Mouse (Mus musculus) thymus, adult 2 months (tissue): ENCODE data around the gene Sar1b. TPM values are rescaled to one million over a fixed set of nuclear protein-coding genes. Genes with fewer than 3 reads are reported as not detected.

Experiments used
- DNase-seq: peaks from one replicate; pipeline ENCODE4 v3.0.0; 2021
- H3K27ac ChIP-seq: fragments of 200-500 bp; 2 replicates; pipeline ENCODE4 v1.5.1; 2012; ENCODE audit warnings: low read length, control low read depth; ENCODE audit not compliant: control insufficient read depth, insufficient read depth
- H3K27me3 ChIP-seq: fragments of 200-500 bp; 2 replicates; pipeline ENCODE4 v1.6.1; 2012; ENCODE audit warnings: mild to moderate bottlenecking, low read length, moderate library complexity, mixed read lengths; ENCODE audit not compliant: control insufficient read depth, insufficient read depth
- H3K36me3 ChIP-seq: fragments of 200-500 bp; 2 replicates; pipeline ENCODE4 v1.6.1; 2012; ENCODE audit warnings: mild to moderate bottlenecking, low read length, moderate library complexity; ENCODE audit not compliant: control insufficient read depth, insufficient read depth
- H3K4me1 ChIP-seq: fragments of 200-500 bp; replicated peaks from 2 replicates; pipeline ENCODE4 v1.6.1; 2012; ENCODE audit warnings: low read length; ENCODE audit not compliant: control insufficient read depth, insufficient read depth
- H3K4me3 ChIP-seq: fragments of 200-500 bp; 2 replicates; pipeline ENCODE4 v1.5.1; 2012; ENCODE audit warnings: mild to moderate bottlenecking, low read length, control low read depth, moderate library complexity; ENCODE audit not compliant: control insufficient read depth, insufficient read depth
- CTCF ChIP-seq: fragments of 200-500 bp; IDR thresholded peaks from 2 replicates; pipeline ENCODE4 v1.5.1; 2012; ENCODE audit warnings: mild to moderate bottlenecking, control low read depth, low read length, moderate library complexity, borderline replicate concordance; ENCODE audit not compliant: control insufficient read depth, poor library complexity, insufficient read depth; ENCODE audit errors: extremely low read depth
- POLR2A ChIP-seq: fragments of 200-500 bp; IDR thresholded peaks from 2 replicates; pipeline ENCODE4 v1.6.1; 2012; ENCODE audit warnings: mild to moderate bottlenecking, low read length, control low read depth, moderate library complexity; ENCODE audit not compliant: control insufficient read depth, poor library complexity, insufficient read depth; ENCODE audit errors: extremely low read depth
- WGBS: fragments of 180-500 bp; shearing (Covaris S2); methylation state at CpG from one replicate; pipeline ENCODE4 v1.1.7; 2018; 5-methylcytosine and 5-hydroxymethylcytosine counted together
- polyA plus RNA-seq: library from polyadenylated mRNA; depleted of rRNA; stranded (reverse); fragments of >200 nt; gene quantifications from 2 replicates; pipeline ENCODE4 v1.2.3, GENCODE M21; 2012

The Sar1b gene
- polyA plus RNA-seq, 1 experiment = 18.4 TPM

GRCm38 (mm10) chr11:51812022-51812546, 48.6 kb downstream of the Sar1b start:
- 98% methylated on average over 8 of the region's 8 CpGs for WGBS
- peaks cover 6% of the 10 kb centered on the region for H3K4me1 ChIP-seq

GRCm38 (mm10) chr11:51817756-51818155, 54.3 kb downstream of the Sar1b start:
- Histone ChIP-seq H3K4me1 (no peaks in the 10 kb centered on the region), H3K27me3 (no peaks in the 10 kb centered on the region), H3K36me3 (peaks cover 45% of the 10 kb centered on the region), H3K4me3 (no peak overlapping the region), H3K27ac (no peak overlapping the region)
- WGBS = 24% methylated on average over 6 of the region's 6 CpGs
- DNase-seq = peak; percentile 91
- no peak for TF ChIP-seq POLR2A
- peak; percentile 96 for TF ChIP-seq CTCF

More at GRCm38 (mm10) chr11:51812022-51812546, 48.6 kb downstream of the Sar1b start:
- DNase-seq = no peak
- Histone ChIP-seq H3K27ac (no peak overlapping the region), H3K36me3 (peaks cover 31% of the 10 kb centered on the region), H3K27me3 (no peaks in the 10 kb centered on the region), H3K4me3 (no peak overlapping the region)
- TF ChIP-seq CTCF = no peak
- TF ChIP-seq POLR2A = no peak

GRCm38 (mm10) chr11:51818837-51819236, 55.4 kb downstream of the Sar1b start:
- Histone ChIP-seq H3K36me3 (peaks cover 44% of the 10 kb centered on the region), H3K4me3 (no peak overlapping the region), H3K27ac (no peak overlapping the region), H3K4me1 (no peaks in the 10 kb centered on the region), H3K27me3 (no peaks in the 10 kb centered on the region)
- 95% methylated on average over 4 of the region's 4 CpGs for WGBS
- no peak for DNase-seq
- TF ChIP-seq POLR2A (no peak), CTCF (no peak)

- Histone ChIP-seq H3K27me3 (no peaks in the 10 kb centered on the region), H3K4me3 (no peak overlapping the region), H3K27ac (no peak overlapping the region), H3K36me3 (peaks cover 44% of the 10 kb centered on the region), H3K4me1 (no peaks in the 10 kb centered on the region)
- TF ChIP-seq CTCF = no peak
- TF ChIP-seq POLR2A = no peak
- WGBS = 86% methylated on average over 3 of the region's 3 CpGs
- peak; percentile 67 for DNase-seq
These were observed 56.5 kb downstream of the Sar1b start for GRCm38 (mm10) chr11:51819964-51820363.

- no peak overlapping the region for H3K27ac ChIP-seq
- TF ChIP-seq CTCF = peak; percentile 77; the same call in 1 of the 2 replicates
- no peak for TF ChIP-seq POLR2A
- H3K4me3 ChIP-seq = no peak overlapping the region
- H3K4me1 ChIP-seq = no peaks in the 10 kb centered on the region
- H3K27me3 ChIP-seq = no peaks in the 10 kb centered on the region
- WGBS = 52% methylated on average over 11 of the region's 11 CpGs
- DNase-seq = peak; percentile 77
- H3K36me3 ChIP-seq = peaks cover 44% of the 10 kb centered on the region
These were observed 57.4 kb downstream of the Sar1b start for GRCm38 (mm10) chr11:51820861-51821260.

GRCm38 (mm10) chr11:51822736-51823135, 59.2 kb downstream of the Sar1b start:
- DNase-seq = no peak
- Histone ChIP-seq H3K4me1 (no peaks in the 10 kb centered on the region), H3K27me3 (no peaks in the 10 kb centered on the region), H3K4me3 (no peak overlapping the region), H3K27ac (no peak overlapping the region), H3K36me3 (peaks cover 44% of the 10 kb centered on the region)
- TF ChIP-seq CTCF = no peak
- 91% methylated on average over 4 of the region's 4 CpGs for WGBS

- no peaks in the 10 kb centered on the region for H3K4me1 ChIP-seq
- TF ChIP-seq CTCF (no peak), POLR2A (no peak)
- 96% methylated on average over 11 of the region's 11 CpGs for WGBS
- H3K27me3 ChIP-seq = no peaks in the 10 kb centered on the region
- DNase-seq = no peak
- no peak overlapping the region for H3K27ac ChIP-seq
- no peak overlapping the region for H3K4me3 ChIP-seq
- peaks cover 50% of the 10 kb centered on the region for H3K36me3 ChIP-seq
These were observed 59.8 kb downstream of the Sar1b start for GRCm38 (mm10) chr11:51823271-51823670.
